Mouse (Mus musculus) retina, postnatal 1 day (tissue): ENCODE measurements at regions not wholly inside any gene's neighbourhood (a gene's known extent, or its start where the extent isn't known, plus 50 kb on each side); places are given as distances from the start of the nearest gene placed in this dataset.

ENCODE experiments used
- DNase-seq: peaks from one replicate; pipeline ENCODE4 v3.0.0-alpha.2; 2012

GRCm38 (mm10) chr13:28560081-28560480 lies 302.8 kb downstream of the Gm11361 start:
- peak; percentile 63 for DNase-seq

GRCm38 (mm10) chr13:28557032-28557570 lies 299.8 kb downstream of the Gm11361 start:
- DNase-seq: no peak

DNA sequence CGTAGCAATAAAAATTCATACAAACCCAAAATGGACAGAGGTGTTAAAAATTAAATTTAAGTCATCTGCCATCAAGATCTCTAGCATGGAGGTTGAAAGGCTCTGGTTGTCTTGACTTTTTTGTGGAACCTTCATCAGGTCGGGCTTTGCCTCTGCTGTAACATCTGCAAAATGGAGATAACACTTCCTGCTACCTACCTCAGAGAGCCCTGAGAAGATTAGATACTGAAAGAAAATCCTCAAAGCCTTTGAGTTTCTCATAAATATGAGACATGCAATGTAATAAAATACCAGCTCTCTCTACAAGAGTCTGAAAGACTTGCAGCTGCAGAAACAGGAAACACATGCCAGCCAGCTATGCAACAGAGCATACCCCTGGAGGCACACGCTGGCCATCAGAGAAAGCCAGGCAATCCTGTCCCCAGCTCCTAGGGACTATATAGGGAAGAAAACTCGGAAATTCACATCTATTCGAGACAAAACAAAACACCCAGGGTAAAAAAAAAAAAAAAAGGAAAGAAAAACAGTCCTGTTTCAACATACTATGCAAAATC lies 299.1 kb downstream of the Gm11361 start:
- DNase-seq: no peak

DNA sequence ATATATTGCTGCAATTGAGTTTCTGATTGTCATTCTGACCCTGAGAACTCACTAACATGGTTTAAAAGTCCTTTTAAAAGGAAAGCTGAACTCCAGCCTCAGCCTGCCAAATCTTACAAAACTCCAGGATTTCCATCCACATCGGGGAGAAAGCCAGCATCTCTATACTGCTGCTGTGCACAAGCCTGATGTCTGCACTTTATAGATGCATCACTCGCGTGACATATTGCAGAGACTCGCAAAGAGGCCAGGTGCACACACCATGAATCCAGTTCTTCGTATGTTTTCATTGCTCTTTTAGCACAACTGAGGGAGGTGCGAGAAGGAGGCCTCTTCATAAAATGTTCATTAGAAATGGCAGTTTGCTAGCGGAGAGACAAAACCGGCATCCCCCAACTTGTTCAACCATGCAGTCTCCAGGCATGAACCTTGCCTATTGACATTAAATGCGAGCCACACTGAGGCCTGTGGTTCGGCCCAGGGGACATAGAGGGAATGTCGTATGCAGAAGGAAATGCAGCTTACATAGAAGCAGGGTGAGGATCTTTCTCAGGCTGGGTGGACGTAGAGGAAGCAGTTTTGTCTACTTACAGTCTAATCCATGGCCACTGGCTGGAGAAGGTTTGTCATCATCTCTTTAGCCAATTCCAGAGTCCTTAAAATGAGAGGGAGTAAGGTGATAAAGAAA lies 297.0 kb downstream of the Gm11361 start:
- DNase-seq: peak; percentile 21

- peak; percentile 55 for DNase-seq
These were observed 295.8 kb downstream of the Gm11361 start for GRCm38 (mm10) chr13:28552974-28553750.

DNA sequence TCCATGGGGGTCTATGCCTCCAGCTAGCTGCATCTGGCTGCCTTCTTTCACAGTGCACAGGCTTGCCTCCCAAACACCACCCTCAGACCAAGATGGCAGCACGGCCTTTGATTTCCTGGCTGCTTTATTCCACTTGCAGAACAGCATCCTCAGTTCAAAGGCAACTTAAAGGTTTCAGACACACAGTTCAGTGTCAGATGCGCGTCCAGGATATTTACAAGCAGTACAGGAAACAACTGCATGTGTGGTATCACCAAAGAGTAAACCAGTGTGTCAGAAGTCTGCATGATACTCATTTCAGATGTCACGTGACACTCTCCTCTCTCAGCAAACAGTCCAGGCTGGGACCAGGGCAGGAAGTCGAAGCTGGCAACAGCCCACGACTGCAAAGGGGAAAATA lies 294.2 kb downstream of the Gm11361 start:
- DNase-seq: no peak

- DNase-seq: no peak
These were observed 288.5 kb downstream of the Gm11361 start for GRCm38 (mm10) chr13:28545797-28546196.

DNA sequence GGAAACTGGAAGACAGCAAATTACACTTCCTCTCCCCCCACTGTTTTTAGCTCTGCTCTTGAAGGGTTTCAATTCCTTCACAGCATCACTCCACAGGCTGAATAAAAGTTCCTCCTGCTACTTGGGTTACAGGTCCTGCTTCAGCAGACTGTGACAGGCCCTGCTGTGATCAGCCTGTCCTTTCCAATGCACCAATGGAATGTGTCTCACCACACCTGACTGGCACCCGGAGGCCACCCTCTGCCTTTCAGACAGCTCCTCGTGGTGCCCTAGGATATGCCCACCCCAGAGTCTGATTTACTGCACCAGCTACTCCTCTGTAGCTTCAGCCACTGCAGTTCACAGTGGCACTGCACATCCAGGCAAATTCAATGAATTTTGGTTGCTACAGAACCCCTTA lies 288.0 kb downstream of the Gm11361 start:
- DNase-seq: peak; percentile 7

- no peak for DNase-seq
These were observed 287.5 kb downstream of the Gm11361 start for GRCm38 (mm10) chr13:28544819-28545180.

DNA sequence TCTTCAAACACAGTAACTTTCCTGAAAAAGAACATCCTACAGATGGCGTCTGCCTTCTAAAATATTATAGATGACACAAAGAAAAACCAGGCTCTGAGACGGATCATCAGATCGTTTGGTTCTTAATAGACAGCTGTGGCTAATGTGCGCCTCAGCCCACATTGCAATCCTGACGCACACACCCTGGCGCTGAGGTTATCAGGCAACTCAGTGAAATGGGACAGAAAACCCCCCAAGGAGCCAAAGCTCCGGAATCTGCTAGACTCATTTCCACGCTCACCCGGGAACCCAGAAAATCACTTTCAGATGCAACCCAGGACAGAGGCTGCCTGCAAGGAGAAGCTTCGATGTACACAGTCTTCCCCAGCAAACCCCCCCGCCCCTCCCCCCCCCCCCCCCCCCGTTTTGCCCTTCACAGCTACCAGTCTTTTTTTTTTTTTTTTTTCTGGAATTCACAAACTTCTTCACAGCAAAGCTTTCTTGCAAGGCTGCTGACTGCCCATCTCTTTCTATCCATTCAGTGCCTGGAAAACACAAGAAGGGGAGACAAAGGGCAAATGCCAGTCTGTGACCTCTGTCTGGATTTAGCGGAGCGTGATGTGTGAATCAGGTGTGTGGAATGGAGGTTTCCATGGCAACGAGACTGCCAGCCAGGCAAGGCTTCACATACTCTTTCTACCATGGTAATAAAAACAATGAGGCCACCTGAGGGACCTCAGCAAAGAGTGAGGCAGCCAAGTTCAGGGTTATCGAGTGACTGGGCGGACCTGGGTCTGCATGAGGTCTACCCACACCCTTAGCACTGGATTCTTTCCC lies 286.9 kb downstream of the Gm11361 start:
- peak; percentile 73 for DNase-seq

GRCm38 (mm10) chr13:28541607-28542006 lies 284.3 kb downstream of the Gm11361 start:
- no peak for DNase-seq

- no peak for DNase-seq
These were observed 275.8 kb downstream of the Gm11361 start for GRCm38 (mm10) chr13:28533080-28533479.

- no peak for DNase-seq
These were observed 274.9 kb downstream of the Gm11361 start for GRCm38 (mm10) chr13:28532278-28532677.

DNA sequence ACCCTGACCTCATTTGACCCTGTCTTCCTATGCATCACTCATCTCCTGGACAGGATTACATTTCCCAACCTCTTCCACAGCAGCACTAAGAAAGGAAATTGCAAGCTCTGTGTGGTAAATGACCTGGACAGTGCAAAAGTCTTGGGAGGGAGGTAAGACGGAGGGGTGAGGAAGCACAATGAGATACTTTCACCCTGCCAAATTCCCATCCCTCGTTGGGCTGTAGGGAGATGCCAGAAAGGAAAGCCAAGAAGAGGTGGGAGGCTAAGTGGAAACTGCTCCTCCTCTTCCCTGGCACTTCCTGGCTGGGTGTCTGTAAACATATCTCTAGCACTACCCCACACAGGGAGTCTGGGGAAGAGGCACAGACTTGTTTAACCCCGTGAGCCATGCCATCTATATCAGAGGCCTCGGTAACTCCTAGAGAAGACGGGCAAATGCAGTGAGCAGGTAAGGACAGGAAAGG lies 274.2 kb downstream of the Gm11361 start:
- DNase-seq: no peak

- no peak for DNase-seq
These were observed 273.6 kb downstream of the Gm11361 start for GRCm38 (mm10) chr13:28530947-28531346.

- DNase-seq: no peak
These were observed 271.7 kb downstream of the Gm11361 start for GRCm38 (mm10) chr13:28528898-28529511.

DNA sequence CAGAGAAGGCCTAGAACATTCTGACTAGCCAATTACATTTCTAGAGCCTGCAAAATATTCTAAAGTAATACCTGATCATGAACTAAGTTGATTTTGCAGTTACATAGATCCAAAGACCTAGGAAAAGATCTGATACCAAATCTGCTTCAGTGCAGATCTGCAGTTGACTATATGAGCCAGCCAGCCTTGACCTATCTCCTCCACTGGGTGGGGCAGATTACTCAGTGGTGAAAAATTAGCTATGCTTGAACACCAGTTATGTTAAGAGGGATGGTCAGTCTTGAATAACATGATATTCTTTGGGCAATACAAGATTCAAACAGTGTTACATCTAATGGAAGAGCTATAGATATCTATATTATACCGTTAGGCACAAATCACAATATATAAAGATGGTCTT lies 269.0 kb downstream of the Gm11361 start:
- DNase-seq: no peak

DNA sequence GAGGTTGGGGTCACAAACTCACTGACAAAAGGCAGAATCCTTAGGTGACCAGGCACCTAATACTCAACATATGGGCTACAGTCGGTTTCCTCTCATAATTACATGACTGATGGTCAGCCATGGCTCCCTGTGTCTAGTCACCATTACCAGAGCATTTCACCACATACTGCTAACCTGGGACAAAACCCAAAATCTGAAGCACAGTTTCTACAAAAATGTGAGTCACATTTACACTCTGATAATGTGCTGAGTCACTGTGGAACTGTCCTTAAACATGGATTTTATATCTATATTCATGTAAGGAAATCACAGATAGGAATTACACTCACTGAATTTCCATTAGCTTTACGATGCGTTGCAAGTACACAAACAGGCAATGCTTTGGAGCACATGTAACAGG lies 267.1 kb downstream of the Gm11361 start:
- DNase-seq: no peak

DNA sequence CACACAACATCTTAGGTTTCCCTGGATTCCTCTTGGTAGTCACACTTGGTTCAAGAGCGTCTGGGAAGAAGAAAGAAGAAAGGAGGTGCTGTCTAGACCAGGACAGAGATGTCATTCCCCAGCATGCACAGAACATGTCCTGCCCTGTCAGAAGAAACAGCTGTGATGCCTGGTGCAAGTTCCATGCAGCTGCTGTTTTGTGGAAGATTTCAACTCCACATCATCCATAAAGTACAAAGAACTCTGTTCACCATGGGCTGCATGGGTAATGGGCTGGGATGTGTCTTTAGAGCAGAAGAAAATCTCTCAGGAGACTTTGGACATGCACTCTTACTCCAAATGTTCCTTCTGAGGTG lies 262.8 kb downstream of the Gm11361 start:
- no peak for DNase-seq

DNA sequence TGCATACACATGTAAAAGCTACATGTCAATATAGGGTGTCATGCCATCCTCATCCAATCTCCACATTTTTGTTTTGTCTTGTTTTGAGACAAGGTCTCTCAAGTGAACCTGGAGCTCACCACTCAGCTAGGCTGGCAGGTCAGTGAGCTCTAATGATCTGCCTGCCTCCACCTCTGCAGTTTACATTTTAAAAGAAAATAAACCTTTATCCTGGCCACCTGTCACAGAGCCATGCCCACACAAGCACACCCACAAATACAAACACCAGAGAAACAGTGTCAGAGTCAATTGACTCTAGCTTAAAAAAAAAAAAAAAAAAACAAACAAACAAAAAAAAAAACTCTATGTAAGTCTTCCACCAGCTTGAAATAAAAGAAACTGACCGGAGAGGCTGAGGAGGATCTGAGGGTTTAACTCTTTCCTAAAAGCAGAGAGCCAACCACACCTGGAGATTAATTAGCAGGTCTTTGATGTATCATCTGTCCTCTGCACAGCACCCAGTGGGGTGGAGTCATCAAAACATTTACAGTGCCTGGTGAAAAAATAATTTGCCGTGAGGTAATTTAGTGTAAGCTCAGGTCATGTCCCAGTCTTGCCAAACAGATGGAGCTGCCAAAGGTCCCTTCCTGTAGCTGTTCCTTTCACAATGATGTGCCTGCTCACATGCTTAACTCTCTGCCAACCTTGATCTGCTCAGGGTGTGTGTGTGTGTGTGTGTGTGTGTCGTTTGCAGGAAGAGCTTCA lies 262.2 kb downstream of the Gm11361 start:
- no peak for DNase-seq

- no peak for DNase-seq
These were observed 259.8 kb downstream of the Gm11361 start for GRCm38 (mm10) chr13:28517161-28517560.

DNA sequence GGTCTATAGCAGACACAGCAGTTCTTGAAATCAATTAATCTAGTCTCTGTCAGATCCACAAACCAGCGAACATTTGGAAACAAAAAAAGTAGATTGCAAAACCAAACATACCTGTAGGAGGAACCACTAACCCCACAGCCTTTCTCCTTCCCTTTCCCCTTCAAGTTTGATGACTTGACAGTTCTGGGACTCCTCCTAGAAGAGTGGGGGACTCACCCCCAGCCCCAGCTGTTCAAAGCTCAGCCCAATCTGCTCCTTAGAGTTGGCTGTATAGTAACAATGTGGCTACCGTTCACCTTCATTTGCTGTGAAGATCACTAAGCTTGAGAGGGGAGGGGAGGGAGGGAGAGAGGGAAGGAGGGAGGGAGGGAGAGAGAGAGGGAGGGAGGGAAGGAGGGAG lies 259.3 kb downstream of the Gm11361 start:
- DNase-seq: no peak
